Mouse (Mus musculus) ES-E14 (cell line): Measurements from ENCODE around the gene Prickle4. TPM values are rescaled to one million over a fixed set of nuclear protein-coding genes. Genes with fewer than 3 reads are reported as not detected.

Experiments used
- DNase-seq: peaks from one replicate; pipeline ENCODE4 v3.0.0-alpha.2; 2013; ENCODE audit warnings: low read depth, low spot score
- H3K27ac ChIP-seq: 2 replicates; pipeline ENCODE4 v1.5.1; 2012; ENCODE audit warnings: low read depth, mild to moderate bottlenecking, low read length, moderate library complexity, mixed read lengths; ENCODE audit not compliant: poor library complexity, insufficient read depth, severe bottlenecking
- H3K36me3 ChIP-seq: 2 replicates; pipeline ENCODE4 v1.6.1; 2012; ENCODE audit warnings: mild to moderate bottlenecking, low read length, moderate library complexity, mixed read lengths; ENCODE audit not compliant: control insufficient read depth, poor library complexity, insufficient read depth, severe bottlenecking
- H3K4me1 ChIP-seq, 2 experiments: fragments of 150-350 bp in 1 of 2; sonication (generic) in 1 of 2; 2 replicates each; pipeline ENCODE4 v1.6.1; 2012; ENCODE audit warnings: low read length in 2 of 2, mild to moderate bottlenecking in 1 of 2, mixed read lengths in 1 of 2; ENCODE audit not compliant: control insufficient read depth in 2 of 2, insufficient read depth in 2 of 2, poor library complexity in 1 of 2
- H3K4me3 ChIP-seq, 2 experiments: fragments of 150-350 bp in 1 of 2; sonication (generic) in 1 of 2; 2 replicates each; pipeline ENCODE4 v1.5.1; 2012; ENCODE audit warnings: low read length in 2 of 2, low read depth in 1 of 2, mild to moderate bottlenecking in 1 of 2, mixed read lengths in 1 of 2; ENCODE audit not compliant: insufficient read depth in 1 of 2, poor library complexity in 1 of 2, severe bottlenecking in 1 of 2
- H3K9ac ChIP-seq: 2 replicates; pipeline ENCODE4 v1.6.1; 2012; ENCODE audit warnings: low read depth, mild to moderate bottlenecking, low read length, mixed read lengths; ENCODE audit not compliant: poor library complexity, insufficient read depth, severe bottlenecking
- H3K9me3 ChIP-seq: fragments of 150-350 bp; sonication (generic); 2 replicates; pipeline ENCODE4 v1.6.1; 2012; ENCODE audit warnings: low read depth, mild to moderate bottlenecking, low read length; ENCODE audit not compliant: control insufficient read depth, insufficient read depth
- CHD2 ChIP-seq: IDR thresholded peaks from 2 replicates; pipeline ENCODE4 v1.6.1; 2014; ENCODE audit warnings: mild to moderate bottlenecking, low read depth, low read length, inconsistent platforms
- HCFC1 ChIP-seq: IDR thresholded peaks from 2 replicates; pipeline ENCODE4 v1.6.1; 2012; ENCODE audit warnings: low read length, inconsistent platforms, borderline replicate concordance; ENCODE audit not compliant: insufficient read depth
- MAFK ChIP-seq: IDR thresholded peaks from 2 replicates; pipeline ENCODE4 v1.6.1; 2014; ENCODE audit warnings: mild to moderate bottlenecking, low read depth, low read length, inconsistent platforms; ENCODE audit not compliant: insufficient read depth
- ZC3H11A ChIP-seq: IDR thresholded peaks from 2 replicates; pipeline ENCODE4 v1.6.1; 2012; ENCODE audit warnings: low read depth, mild to moderate bottlenecking, inconsistent platforms, low read length, borderline replicate concordance
- ZNF384 ChIP-seq: IDR thresholded peaks from 2 replicates; pipeline ENCODE4 v1.6.1; 2012; ENCODE audit warnings: low read depth, low read length, inconsistent platforms
- in situ Hi-C, 2 experiments: fragments of 600-800 bp; cut with MboI; formaldehyde crosslinking; loops; one replicate each; pipeline ENCODE4 v1.15.1; 2025; ENCODE audit warnings: low sequenced_read_pairs in 2 of 2, inconsistent platforms in 1 of 2; ENCODE audit not compliant: unreplicated experiment in 2 of 2
- total RNA-seq: library from RNA; depleted of rRNA; stranded (reverse); fragments of 300-350 nt; gene quantifications from 2 replicates; pipeline ENCODE4 v1.2.3, GENCODE M21; 2012

The Prickle4 gene
- total RNA-seq, 1 experiment = 0.71 TPM

GRCm38 (mm10) chr17:47738879-47739798 is 44.6 kb upstream of the Prickle4 start:
- Histone ChIP-seq H3K4me3 (peak overlapping the region; percentile 75 to 88), H3K4me1 (peaks cover 5 to 28% of the 10 kb centered on the region in 2 experiments), H3K9me3 (no peaks in the 10 kb centered on the region), H3K27ac (peak overlapping the region; percentile 79), H3K9ac (peak overlapping the region; percentile 74), H3K36me3 (no peaks in the 10 kb centered on the region)
- peak; percentile 54 for DNase-seq
- TF ChIP-seq MAFK = no peak
- TF ChIP-seq ZC3H11A = no peak
- no peak for TF ChIP-seq CHD2
- no peak for TF ChIP-seq HCFC1
- no peak for TF ChIP-seq ZNF384
- in situ Hi-C loops = no loop called here

- peak overlapping the region; percentile 79 for H3K27ac ChIP-seq
- TF ChIP-seq ZNF384 (no peak), ZC3H11A (no peak), MAFK (no peak), HCFC1 (no peak), CHD2 (no peak)
- in situ Hi-C loops = no loop called here
- DNase-seq = peak; percentile 81
- H3K9me3 ChIP-seq = no peaks in the 10 kb centered on the region
- peak overlapping the region; percentile 74 for H3K9ac ChIP-seq
- H3K4me1 ChIP-seq = peaks cover 5 to 33% of the 10 kb centered on the region in 2 experiments
- peak overlapping the region; percentile 75 to 88 for H3K4me3 ChIP-seq
- no peaks in the 10 kb centered on the region for H3K36me3 ChIP-seq
Observed at GRCm38 (mm10) chr17:47738066-47738878, 43.7 kb upstream of the Prickle4 start.

GRCm38 (mm10) chr17:47737271-47738065 is 42.9 kb upstream of the Prickle4 start:
- peak; percentile 57 for DNase-seq
- H3K27ac ChIP-seq = peak overlapping the region; percentile 79; the same call in 1 of the 2 replicates
- in situ Hi-C loops = no loop called here

GRCm38 (mm10) chr17:47736856-47737255 is 42.3 kb upstream of the Prickle4 start, which contains the start of gene Tfeb:
TSS of gene Tfeb (plus strand) at chr17:47737030.
- H3K4me3 ChIP-seq = peak within 1 kb of the TSS; percentile 75 to 88
- in situ Hi-C loops = no loop called here
- peak; percentile 99 for TF ChIP-seq HCFC1
- no peak for TF ChIP-seq CHD2
- no peak for TF ChIP-seq ZC3H11A
- peak; percentile 82 for DNase-seq
- peak within 1 kb of the TSS; percentile 79 for H3K27ac ChIP-seq
- H3K9ac ChIP-seq = peak within 1 kb of the TSS; percentile 74
- H3K36me3 ChIP-seq = no peaks in the 10 kb centered on the region
- H3K9me3 ChIP-seq = no peaks in the 10 kb centered on the region
- H3K4me1 ChIP-seq = peaks cover 5 to 43% of the 10 kb centered on the region in 2 experiments

More at GRCm38 (mm10) chr17:47737271-47738065, 42.9 kb upstream of the Prickle4 start:
- H3K36me3 ChIP-seq = no peaks in the 10 kb centered on the region
- H3K4me3 ChIP-seq = peak overlapping the region; percentile 75 to 88
- peak overlapping the region; percentile 74 for H3K9ac ChIP-seq
- no peaks in the 10 kb centered on the region for H3K9me3 ChIP-seq
- peaks cover 5 to 36% of the 10 kb centered on the region in 2 experiments for H3K4me1 ChIP-seq
- 0 out of 2 replicates have a peak, but pooled peaks have one; percentile 28 for TF ChIP-seq HCFC1
- TF ChIP-seq MAFK = no peak
